Mouse (Mus musculus): ENCODE measurements around the gene Eefsec.

Gene Eefsec

DNA sequence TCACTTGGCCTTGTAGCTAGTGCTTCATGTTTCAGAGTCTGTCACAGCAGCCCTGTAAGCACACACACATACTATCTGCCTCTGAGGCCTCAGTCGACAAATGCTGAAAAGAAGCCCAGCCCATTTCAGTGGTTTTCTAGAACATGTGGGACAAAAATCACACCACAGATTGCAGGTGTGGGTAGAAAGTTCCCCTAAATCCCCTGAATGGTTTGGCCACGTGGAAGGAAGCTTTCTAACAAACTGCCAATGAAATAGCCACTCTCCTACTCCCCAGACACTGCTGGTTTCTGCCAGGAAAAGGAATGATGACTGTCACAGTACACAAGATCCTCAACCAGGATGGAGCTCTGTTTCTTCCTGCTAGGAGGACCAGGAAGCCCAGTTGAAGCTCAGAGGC is 33.7 kb downstream of the Eefsec start:
- DNase-seq = no peak

DNA sequence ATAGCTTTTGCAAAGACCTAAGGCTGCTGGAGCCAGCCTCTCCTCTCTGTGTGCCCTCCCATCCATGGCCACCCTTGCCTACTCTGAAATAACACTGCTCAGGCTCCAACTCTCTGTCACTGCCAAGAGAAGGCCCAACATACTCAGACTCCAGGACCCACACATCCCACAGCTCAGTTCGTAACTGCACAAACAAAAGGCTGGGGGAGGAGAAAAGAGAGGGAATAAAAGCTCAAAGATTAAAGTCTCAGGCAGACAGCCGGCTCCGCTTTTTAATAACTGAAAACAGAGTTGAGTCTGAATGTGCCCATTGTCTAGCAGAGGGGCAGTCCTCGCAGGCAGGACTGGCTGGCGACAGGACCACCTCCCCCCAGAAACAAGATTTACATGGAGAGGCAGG is 36.8 kb downstream of the Eefsec start:
- DNase-seq = no peak

DNA sequence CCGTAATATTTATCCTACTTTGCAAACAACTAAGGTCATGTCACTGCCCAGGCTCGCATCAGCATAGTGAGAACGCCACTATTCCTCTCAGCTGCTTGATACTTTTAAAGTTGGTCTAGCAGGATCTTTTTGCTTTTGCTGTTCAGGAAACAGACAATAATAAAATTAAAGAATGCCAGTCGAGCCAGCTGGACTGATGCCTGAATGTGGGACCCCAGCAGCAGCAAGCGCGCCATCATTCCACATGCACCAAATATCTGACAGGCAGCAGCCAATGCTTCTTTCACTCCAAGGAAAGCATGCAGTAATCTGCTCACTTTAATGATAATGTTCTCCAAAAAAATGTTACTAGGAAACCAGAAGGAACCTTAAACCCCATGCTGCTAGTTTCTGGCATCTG is 45.9 kb downstream of the Eefsec start:
- no peak for DNase-seq

DNA sequence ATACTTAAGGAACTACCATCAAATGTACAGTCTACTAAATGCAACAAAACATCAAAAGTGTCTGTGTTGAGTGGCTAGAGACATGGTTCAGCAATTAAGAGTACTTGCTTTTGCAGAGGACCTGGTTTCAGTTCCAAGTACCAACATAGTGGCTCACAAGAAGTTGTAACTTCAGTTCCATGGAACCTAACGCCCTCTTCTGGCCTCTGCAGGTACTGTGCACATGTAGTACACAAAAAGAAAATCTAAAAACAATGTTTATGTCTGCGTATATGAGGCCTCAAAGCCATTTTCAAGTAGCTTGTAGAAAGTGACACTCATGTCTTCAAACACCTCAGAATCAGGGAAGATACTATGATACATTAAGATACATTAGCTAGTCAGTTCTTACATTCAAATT is 48.4 kb downstream of the Eefsec start:
- DNase-seq = no peak

DNA sequence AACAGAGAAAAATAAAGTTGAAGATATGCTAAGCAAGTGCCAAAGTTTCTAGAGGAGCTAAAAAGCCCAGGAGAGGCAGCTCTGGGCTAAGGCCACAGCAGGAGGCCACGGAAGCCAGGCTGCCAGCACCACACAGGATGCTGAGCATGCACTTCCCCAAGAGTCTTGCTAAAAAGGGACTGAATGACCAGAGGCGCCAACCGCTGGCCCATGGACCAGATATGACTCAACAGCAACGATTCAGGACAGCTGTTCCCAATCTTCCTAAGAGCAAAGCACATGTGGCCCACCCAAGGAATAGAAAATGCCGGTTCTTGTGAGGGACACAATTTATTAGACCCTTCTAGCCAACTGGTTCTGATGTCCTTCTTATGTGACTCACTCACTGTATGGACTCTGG is 57.4 kb downstream of the Eefsec start:
- DNase-seq = peak; percentile 47

DNA sequence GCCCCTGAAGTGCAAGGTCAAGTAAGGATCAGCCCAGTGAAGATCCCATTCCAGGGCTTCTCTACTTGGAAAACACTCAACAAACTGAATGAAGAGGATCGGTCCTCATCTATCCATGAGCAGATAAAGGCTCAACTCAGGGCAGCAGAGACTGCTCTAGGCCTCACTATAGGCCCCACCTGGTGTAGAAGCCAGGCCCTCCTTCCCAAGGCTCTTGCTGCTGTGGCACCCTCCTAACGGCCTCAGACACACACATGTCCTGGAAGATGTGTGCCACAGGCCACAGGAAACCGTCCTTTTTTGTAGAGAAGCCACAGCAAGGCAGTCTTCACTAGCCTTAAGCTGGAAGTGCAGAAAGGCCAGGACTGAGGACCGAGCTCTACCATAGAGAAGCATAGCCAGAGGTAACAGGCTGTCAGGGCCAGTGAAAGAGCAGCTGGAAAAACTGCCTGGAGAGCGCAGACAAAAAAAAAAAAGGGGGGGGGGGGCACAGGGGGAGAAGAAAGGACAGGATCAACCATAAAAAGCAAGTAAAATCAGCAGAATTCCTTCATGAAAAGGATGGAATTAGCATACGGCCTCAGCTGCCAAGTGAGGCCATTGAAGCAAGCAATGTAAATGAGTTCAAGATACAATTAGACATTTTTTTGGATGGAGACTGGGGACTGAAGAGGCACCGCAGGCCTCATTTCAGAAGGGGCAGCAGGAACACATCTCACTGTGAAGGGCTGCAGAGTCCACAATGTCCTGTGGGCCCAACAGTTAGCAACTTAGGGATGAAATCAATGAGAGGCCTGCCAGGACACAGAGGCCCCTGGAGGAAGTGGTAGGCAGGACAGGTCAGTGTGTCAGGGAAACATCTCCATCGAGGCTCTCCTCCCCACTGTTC is 58.3 kb downstream of the Eefsec start:
- DNase-seq = no peak

DNA sequence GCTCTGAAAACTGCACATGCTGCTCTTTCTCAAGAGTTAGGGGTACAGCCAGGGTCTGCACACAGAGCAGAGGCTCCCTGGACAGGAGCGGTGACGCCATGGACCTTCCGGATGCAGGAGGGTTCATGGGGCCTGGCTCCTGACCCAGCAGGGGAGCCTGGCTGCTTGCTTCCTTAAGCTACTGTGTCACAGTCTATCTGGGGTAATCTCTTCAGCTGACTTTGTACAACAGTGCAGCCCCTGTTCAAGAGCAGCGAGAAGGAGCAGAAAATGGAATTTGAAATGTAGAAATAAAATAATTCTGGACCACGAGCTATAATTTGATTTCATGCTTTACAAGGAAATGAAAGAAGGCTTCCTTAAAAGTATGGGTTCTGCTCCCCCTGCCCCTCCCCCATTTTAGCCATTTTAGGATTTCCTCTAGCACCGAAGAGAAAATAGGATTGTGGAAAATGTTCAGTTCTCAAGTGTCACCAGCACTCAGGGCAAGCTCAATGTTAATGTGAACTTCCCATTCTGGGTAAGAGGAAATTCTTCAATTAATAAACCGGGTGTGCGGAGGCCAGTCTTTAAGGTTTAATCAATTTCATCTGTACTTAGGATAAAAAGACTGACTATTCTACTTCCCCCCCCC is 61.8 kb downstream of the Eefsec start:
- DNase-seq = no peak

DNA sequence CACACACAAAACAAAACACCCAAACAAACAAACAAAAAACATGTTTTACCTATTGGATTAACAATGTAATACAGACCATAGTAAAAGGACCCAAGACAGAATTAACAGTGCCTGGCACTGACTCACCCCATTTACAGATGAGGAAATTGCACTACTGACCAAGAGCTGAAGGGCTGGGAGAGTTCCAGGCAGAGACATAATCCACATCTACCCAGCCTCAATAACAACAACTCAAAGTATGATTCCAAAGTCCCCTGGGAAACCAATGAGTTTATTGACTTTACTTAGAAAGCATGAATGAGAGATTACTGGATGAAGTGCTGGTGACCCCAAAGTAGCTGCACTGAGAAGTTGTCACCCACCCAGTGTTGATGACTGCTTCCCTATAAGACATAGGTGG is 62.6 kb downstream of the Eefsec start:
- no peak for DNase-seq

DNA sequence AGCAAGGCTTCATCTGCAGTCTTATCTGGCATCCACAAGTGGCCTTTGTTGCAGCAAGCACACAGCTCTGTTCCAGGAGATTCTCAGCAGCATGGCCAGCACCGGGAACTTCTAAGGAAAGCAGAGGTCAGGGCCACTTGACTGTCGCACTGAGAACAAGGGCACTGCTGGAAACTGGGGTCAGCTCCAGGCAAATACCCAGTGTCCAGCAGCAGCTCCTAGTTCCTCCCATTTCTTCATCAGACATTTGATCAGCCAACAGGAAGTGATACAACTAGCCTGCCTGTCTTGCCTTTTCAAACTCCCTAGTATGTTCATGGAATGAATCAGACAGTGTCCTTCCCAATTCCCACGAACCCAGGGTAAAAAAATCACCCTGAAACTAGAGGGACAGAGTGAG is 66.6 kb downstream of the Eefsec start:
- peak; percentile 20 for DNase-seq

DNA sequence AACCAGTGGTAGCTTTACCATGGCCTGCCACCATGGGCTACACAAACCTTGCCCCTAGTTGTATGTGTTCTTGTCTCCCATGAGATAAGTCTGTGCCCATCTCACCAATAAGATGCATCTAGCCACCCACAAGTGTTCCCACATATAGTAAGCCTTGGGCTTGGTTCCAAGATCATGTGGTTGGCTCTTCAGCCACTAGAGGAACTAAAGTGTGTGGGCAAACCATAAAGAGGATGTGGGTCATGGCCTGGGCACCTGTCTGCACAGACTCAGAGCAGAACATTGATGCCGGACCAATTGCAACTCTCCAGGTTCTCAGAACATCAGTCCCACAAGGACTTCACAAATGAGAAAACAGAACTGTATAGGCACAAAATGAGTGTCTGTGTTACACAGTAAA is 67.5 kb downstream of the Eefsec start:
- DNase-seq = peak; percentile 77

DNA sequence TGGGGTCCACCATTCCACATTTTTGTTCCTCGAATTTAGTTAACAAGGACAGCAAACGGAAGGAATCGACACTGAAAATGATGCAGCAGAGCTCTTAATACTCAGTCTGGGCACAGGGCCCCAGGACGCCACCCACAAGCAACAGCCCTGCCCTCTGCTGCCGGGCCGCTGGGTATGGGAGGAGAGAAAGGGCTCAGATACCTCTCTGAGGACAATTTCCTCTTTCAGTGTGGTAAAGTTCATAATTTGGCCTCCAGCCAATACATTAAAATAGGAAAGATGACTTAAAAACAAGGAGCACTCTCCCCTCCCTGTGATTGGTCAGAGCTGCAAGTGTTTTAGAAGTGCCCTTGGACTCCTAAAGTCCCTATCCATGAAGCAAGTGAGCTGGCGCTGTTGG is 72.1 kb downstream of the Eefsec start:
- DNase-seq = peak; percentile 0

DNA sequence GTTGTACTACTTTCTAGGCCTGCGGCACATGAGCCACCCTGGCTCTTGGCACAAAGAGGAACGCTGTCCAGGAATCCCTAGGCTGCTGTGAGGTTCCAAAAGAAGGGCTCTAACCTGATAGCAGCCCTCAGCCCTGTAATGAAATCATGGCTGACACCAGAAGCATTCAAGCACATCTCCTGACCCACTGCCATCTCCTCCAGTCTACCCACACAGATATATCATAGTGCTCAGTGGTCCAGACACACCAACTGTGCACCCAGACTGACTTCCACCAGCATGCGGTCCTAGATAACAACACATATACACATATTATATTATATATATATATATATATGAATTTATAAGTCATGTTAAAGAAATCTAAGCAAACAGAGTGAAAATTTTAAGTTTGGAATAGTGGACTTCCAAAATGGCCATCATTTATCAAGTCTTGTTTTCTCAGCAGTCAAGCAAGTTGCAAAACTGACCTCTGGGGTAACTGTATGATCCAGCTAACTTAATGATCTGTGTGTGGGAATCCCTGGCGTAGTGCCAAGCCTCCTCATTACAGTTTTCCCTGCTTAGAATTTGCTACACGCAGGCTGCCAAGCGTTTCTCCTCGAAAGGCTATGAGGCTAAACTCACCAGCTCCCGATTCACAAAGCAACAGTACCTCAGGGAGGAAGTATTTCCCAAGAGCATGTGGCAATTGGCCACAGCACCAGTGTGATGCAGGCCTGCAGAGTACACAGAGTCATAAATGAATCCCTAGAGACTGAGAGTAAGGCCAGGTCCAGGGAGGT is 76.3 kb downstream of the Eefsec start:
- peak; percentile 47 for DNase-seq

DNA sequence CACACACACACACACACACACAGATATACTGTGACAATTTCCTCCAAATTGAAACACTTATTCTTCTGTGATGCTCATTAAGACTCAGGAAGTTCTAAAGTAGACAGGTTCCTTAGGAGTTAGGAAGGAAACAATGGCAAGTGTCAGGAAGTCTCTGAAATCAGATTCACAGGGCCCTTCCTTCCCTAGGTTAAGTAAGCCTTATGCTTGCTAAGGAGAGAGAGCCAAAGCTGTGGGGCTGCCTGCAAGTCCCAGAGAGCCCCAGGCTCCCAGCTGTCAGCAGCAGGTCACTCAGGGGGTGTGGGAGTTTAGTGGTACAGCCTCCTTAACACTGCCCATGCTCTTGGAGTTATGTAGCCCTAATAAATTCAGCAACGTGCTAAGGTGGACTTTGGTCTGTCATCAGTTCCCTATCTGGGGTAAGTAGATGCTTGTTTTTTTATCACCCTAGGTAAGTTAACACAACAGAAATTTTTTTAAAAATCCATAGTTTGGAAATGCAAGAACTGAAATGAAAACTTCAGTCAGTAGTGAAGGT is 82.8 kb downstream of the Eefsec start:
- DNase-seq = no peak

DNA sequence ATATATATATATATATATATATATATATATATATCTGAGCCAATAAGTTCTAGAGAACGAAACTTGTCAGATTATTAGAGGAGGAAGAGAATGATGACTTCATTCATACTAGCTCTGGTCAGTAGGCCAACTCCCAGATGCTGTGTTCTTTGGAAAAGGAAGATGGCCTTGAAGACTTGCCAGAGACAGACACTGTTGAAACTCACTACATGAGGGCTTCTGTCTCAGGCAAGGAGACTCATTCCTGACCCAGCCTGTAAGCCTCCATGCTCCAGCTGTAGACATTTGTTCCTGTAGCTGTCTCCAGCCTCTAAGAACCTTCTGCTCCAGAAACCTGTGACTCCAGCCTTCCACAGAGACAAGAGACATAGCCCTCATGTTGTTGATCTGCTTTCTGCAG is 85.2 kb downstream of the Eefsec start:
- DNase-seq = no peak

DNA sequence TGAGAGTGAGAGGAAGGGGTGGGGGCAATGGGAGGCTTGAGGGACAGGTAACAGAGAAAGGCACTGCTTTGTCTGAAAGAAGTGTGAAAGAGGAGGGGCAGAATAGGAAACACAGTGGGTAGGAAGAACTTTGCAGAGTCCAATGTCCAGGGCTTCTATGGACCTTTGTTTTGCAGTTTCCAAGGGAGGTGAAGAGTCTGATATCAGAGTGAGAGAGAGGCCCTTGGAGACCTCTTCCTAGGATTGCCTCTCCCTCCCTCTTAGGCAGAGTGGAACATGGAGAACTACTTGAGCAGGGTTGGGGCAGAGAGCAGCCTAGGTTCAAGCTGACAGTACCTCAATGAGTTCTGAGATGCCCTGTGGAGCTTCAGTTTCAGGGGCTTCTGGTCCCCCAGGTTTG is 88.1 kb downstream of the Eefsec start:
- no peak for DNase-seq

DNA sequence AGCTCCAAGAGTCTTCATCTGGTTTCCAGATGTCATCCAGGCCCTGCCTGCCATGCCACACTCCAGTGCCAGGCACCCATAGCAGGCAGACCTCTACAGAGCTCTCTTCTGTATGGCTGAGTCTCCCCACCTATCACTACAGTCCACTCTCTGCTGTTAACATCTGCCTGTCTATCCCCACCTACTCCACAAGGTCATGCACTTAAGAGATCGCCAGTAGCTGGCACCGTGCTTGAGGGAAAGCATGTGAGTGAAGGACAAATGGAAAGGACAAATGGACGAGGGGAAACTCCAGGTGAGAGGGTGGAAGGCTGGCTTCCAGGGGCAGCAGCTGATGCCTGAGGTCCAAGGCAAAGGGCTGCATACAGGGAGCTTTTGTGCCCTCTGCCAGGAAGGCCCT is 90.5 kb downstream of the Eefsec start:
- no peak for DNase-seq

DNA sequence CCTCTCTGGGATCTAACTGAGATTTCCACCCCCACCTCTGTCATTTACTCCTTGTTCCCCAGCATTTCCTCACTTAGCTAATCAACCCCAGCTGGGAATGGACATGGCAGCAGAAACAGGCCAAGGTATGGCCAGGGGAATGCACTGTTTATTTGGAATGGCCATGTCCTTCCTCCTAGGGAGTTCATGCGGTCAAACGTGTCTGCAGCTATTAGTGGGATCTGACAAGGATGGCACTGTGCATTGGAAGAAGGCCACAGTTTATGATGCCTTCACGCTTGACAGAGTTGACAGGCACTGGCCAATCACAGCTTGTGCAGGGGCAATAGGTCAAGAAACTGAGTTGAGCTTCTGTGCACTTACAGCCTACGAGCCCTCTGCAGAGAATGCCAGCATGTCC is 93.8 kb downstream of the Eefsec start:
- DNase-seq = no peak

DNA sequence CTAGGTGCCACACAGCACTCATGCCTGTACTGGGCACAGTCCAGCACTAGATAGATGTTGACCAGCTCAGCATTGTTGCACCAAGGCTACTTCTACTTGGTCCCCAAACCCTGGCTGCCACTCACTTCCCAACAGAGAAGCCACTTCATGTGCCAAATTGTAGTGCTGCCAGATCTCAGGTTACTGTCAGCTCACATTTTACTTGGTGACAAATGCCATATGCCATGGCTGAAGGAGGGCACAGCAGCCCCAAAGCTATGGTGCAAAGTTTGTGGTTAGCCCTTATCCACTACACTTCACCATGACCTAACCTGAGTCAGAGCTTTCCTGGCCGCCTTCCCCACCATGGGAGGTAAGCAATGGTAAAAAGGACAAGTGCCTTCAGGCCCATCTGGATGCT is 99.6 kb downstream of the Eefsec start:
- no peak for DNase-seq

DNA sequence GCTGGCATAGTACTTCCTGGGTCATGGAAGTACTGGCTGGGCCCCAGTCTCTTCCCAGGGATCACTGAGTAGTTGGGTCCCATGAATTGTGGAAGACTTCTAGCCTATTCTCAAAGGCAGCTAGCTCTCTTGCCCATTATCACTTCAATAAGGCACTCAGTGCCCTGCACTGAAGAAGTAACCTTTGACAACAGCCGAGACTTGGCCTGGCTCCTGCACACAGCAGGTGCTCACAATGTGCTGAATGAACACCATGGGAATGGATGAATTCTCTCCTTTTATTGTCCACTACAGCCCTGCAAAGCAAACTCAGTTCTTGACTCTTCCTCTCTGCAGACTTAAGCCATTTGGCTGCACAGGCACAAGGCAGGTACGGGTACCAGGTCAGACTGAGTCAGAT is 101.0 kb downstream of the Eefsec start:
- no peak for DNase-seq

DNA sequence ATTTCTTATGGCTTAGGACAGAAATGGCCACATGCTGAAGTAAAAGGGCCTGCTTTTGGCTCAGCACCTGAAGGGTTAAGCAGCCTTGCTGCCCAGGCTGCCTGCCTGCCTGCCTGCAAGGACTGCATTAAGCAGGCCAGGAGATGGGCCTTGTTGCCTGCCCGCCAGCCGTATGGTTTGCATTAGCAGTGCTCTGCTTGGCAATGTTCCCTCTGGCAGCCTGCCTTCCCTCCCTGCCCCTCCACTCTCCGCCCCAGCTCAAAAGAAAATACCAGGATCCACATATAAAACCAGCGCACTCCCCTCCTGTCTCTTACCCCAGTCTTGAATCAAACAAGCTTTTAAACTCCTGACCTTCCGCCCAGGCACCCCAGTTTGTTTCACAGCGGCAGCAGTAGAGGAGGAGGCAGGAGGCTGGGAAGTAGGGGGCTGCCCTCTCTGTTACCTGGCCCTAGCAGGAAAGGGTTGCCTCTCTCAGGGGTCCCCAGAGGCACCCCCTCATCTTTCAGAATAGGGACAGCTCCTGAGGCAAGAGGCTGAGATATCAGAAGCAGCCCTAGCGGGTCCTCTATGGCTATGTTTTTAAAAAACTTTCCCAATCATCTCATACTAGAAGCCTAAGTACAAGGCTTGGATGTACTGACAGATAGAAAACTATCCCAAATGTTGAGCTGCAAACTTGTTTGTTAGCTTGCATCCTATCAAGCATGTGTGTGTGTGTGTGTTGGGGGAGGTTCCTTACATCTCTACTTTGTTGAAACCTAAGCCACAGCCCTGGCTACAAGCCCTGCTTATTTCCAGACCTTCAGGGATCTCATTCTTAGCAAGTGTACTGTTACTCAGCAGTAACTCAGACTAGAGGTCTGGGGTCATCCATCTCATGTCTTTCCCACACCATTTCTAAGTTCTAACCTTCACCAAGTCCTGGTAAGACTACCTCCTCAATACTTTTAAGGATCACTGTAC is 102.6 kb downstream of the Eefsec start:
- DNase-seq = peak; percentile 63

DNA sequence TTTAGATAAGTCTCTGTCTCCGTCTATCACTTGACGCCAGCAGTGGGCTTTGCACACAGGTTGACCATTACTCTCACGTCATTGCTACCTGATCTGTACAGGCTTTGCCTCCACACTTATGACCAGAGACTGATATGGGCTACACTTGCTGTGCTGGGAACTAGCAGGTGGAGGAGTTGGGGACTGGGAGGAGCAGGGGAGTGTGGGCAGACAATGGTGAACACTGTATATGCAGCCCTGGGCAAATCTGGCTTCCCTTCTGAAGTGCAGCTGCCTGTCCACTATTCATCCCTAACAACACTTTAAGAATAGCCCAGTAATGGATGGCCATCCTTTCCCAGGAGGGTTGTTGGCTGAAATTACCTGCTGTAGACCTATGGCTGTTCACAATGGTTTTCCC is 103.4 kb downstream of the Eefsec start:
- DNase-seq = no peak

DNA sequence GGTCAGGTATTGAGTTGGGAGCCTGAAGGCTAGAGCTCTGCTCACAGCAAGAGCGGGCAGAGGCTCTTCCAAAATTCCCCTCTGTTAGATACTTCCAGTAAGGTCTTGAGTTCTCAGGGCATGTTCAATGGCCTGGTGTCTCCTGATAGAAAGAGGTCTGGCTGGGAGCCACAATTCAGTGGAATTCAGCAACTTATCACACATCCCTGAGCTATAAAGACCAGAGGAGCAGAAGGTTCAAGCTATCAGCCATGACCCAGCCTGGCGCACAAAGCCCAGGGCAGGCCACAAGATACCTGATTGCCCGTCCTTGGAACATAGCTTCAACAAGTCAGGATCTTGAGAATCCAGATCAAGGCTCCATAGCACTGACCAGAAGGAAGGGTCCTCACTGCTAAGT is 105.2 kb downstream of the Eefsec start:
- DNase-seq = no peak

Measured in lung, postnatal 36 days (tissue).